In genomic region chr13:72628462-72628916, GRCm38 (mm10) we compare ENCODE assay signal across 8 mouse cellular contexts. TPM values are rescaled to one million over a fixed set of nuclear protein-coding genes. Genes with fewer than 3 reads are reported as not detected.
A peak's percentile ranks its signal among the peaks of the same experiment; 100 is the strongest.
DNase-seq lines count a peak whose midpoint lies in the region; ATAC-seq lines count a peak whose summit lies in the region.

Gene Irx2 (plus strand): TSS chr13:72628820.

- peaks cover 15% of the 10 kb centered on the region; the same call in 1 of the 2 replicates for H3K4me1 ChIP-seq in embryonic facial prominence, embryonic 14.5 days (ENCODE audit: control insufficient read depth, insufficient read depth, low read length)
- peaks cover 50% of the 10 kb centered on the region for H3K4me1 ChIP-seq in heart, embryonic 15.5 days (replicated peaks)

- peak; percentile 90 for DNase-seq in 3T3-L1 (ENCODE audit: low read depth, low spot score)
- peak; percentile 74 for DNase-seq in adrenal gland, postnatal 25 days
- peak; percentile 96 for DNase-seq in embryonic facial prominence, embryonic 14.5 days (ENCODE audit: low spot score)
- peak; percentile 88 for DNase-seq in kidney, postnatal 10 days
- peak; percentile 88 to 95 for DNase-seq in lung, postnatal 4 days
- peak; percentile 75 for DNase-seq in testis, postnatal 14 days (ENCODE audit: low spot score)
- no peak for DNase-seq in frontal cortex, postnatal 14 days (ENCODE audit: low spot score in 2 of 2)

- no peaks in the 10 kb centered on the region for H3K9me3 ChIP-seq in embryonic facial prominence, embryonic 14.5 days (ENCODE audit: control insufficient read depth, low read length)
- H3K9me3 ChIP-seq in heart, embryonic 15.5 days (replicated peaks): no peaks in the 10 kb centered on the region

- ATAC-seq in embryonic facial prominence, embryonic 14.5 days (ENCODE audit: low read depth): peak; percentile 95
- ATAC-seq in heart, embryonic 15.5 days (replicated peaks; ENCODE audit: insufficient number of reproducible peaks, insufficient read depth, low FRiP score, low read depth): peak; percentile 90

- peak within 1 kb of the TSS; percentile 73 for H3K9ac ChIP-seq in embryonic facial prominence, embryonic 14.5 days (ENCODE audit: low read depth, low read length)
- peak within 1 kb of the TSS; percentile 71 for H3K9ac ChIP-seq in heart, embryonic 15.5 days

- H3K4me3 ChIP-seq in embryonic facial prominence, embryonic 14.5 days (ENCODE audit: low read depth, low read length): peak within 1 kb of the TSS; percentile 63
- peak within 1 kb of the TSS; percentile 65 for H3K4me3 ChIP-seq in heart, embryonic 15.5 days

- peak within 1 kb of the TSS; percentile 52; the same call in 1 of the 2 replicates for H3K27ac ChIP-seq in embryonic facial prominence, embryonic 14.5 days (replicated peaks; ENCODE audit: low read depth, low read length)
- peak within 1 kb of the TSS; percentile 72 for H3K27ac ChIP-seq in heart, embryonic 15.5 days

- peaks cover 97% of the 10 kb centered on the region for H3K27me3 ChIP-seq in embryonic facial prominence, embryonic 14.5 days (replicated peaks; ENCODE audit: control insufficient read depth, insufficient read depth, low read length)
- peaks cover 98% of the 10 kb centered on the region for H3K27me3 ChIP-seq in heart, embryonic 15.5 days

- H3K36me3 ChIP-seq in embryonic facial prominence, embryonic 14.5 days (ENCODE audit: control insufficient read depth, insufficient read depth, low read length): no peaks in the 10 kb centered on the region
- no peaks in the 10 kb centered on the region for H3K36me3 ChIP-seq in heart, embryonic 15.5 days

- 3% methylated on average over 8 of the region's 45 CpGs for whole genome bisulfite sequencing in embryonic facial prominence, embryonic 14.5 days
- under 1% methylated on average over 43 of the region's 45 CpGs for WGBS in heart, embryonic 15.5 days

- peak within 1 kb of the TSS; percentile 96 for H3K4me2 ChIP-seq in embryonic facial prominence, embryonic 14.5 days (ENCODE audit: low read depth, low read length)
- H3K4me2 ChIP-seq in heart, embryonic 15.5 days: peak within 1 kb of the TSS; percentile 94

RNA-seq across cellular contexts. Expression of gene Irx2, which starts in this region (rescaled TPM):
- 0.15 TPM in 1 of 2 replicates, not detected in the other for total RNA-seq in adrenal gland, postnatal 25 days (2021)
- polyA plus RNA-seq in embryonic facial prominence, embryonic 14.5 days (2014; fragmentation: Nextera tagmentation; extraction: Ambion mirVana): 25.7 and 26.7 TPM in 2 replicates
- 8.9 and 11.6 TPM in 2 replicates for polyA plus RNA-seq in heart, embryonic 15.5 days (2015; fragmentation: Nextera tagmentation; extraction: Ambion mirVana)

Comparison
In these comparisons a context has a peak if more than half of its experiments do, and no peak if none do; other contexts are left out.
1. Peak in DNase-seq in adrenal gland, postnatal 25 days; RNA of the gene not detected or under 1 TPM.
2. DNase-seq: peak in 3T3-L1 (single experiment), embryonic facial prominence, embryonic 14.5 days (single experiment), kidney, postnatal 10 days (single experiment), lung, postnatal 4 days (2 of 2) and testis, postnatal 14 days (single experiment); none in frontal cortex, postnatal 14 days (0 of 2).